Mouse (Mus musculus): Measurements from ENCODE around the gene Sept1. TPM values are rescaled to one million over a fixed set of nuclear protein-coding genes. Genes with fewer than 3 reads are reported as not detected.

The Sept1 gene
- total RNA-seq, 1 experiment = 85.8 TPM

DNA sequence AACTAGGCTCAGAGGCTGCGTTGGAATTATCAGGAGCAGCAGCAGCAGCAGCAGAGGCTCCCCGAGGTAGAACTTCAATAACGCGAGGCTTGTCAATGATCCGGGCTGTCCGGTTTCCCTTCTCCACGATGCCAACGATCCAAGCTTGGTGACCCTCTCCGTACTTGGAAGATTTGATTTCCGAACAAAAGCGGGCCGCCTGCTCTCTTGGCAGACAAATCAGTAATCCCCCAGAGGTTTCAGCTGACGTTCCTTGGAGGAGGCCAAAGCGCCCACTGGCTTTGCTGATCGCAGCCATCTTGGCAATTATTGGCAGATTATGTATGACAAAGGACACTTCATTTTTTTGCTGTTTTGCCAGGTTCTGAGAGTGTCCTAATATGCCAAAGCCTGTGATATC is 39.6 kb upstream of the Sept1 start:
- Histone ChIP-seq H3K27ac (ENCODE audit: insufficient read depth, low read depth, low read length, poor library complexity, severe bottlenecking) (no peak overlapping the region), H3K4me1 (ENCODE audit: control insufficient read depth in 2 of 2, insufficient read depth in 2 of 2, low read length in 2 of 2, poor library complexity in 1 of 2) (no peaks in the 10 kb centered on the region; a peak in 1 of 4 replicates), H3K9me3 (ENCODE audit: control insufficient read depth, insufficient read depth, low read depth, low read length) (no peaks in the 10 kb centered on the region), H3K9ac (ENCODE audit: insufficient read depth, low read depth, low read length, poor library complexity, severe bottlenecking) (peak overlapping the region; percentile 96), H3K36me3 (ENCODE audit: control insufficient read depth, insufficient read depth, low read length, poor library complexity, severe bottlenecking) (peaks cover 11% of the 10 kb centered on the region), H3K4me3 (ENCODE audit: insufficient read depth in 1 of 2, low read depth in 1 of 2, low read length in 2 of 2, poor library complexity in 1 of 2, severe bottlenecking in 1 of 2) (peak overlapping the region; percentile 86 to 93)
- TF ChIP-seq ZNF384 (IDR thresholded peaks at IDR 0.05; ENCODE audit: low read depth, low read length) (no peak), CHD2 (IDR thresholded peaks at IDR 0.05; ENCODE audit: low read depth, low read length) (no peak), MAFK (IDR thresholded peaks at IDR 0.05; ENCODE audit: insufficient read depth, low read depth, low read length) (no peak), ZC3H11A (IDR thresholded peaks at IDR 0.05; ENCODE audit: borderline replicate concordance, low read depth, low read length) (no peak), HCFC1 (IDR thresholded peaks at IDR 0.05; ENCODE audit: borderline replicate concordance, insufficient read depth, low read length) (no peak)
- no peak for DNase-seq (ENCODE audit: low read depth, low spot score)
- in situ Hi-C loops (cut with MboI; ENCODE audit: low sequenced_read_pairs in 2 of 2, unreplicated experiment in 2 of 2) = no loop called here

DNA sequence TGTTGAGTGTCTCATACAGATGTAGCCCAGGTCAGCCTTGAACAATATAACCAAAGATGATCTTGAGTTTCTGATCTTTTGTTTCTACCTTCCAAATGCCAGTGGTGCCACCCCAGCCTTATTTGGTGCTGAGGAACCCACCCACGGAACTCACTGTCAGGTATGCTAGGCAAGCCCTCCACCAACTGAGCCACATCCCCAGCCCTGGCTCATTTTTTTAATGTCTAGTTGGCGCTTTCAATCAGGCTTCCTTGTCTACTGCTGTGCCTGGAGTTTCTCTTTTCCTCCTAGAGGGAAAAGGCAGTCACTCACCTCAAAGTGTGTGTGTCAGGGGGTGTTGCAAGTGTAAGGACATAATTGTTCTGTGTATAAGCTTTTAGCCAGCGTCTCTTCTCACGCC is 38.2 kb upstream of the Sept1 start:
- Histone ChIP-seq H3K27ac (ENCODE audit: insufficient read depth, low read depth, low read length, poor library complexity, severe bottlenecking) (no peak overlapping the region), H3K4me3 (ENCODE audit: insufficient read depth in 1 of 2, low read depth in 1 of 2, low read length in 2 of 2, poor library complexity in 1 of 2, severe bottlenecking in 1 of 2) (no peak overlapping the region), H3K9me3 (ENCODE audit: control insufficient read depth, insufficient read depth, low read depth, low read length) (no peaks in the 10 kb centered on the region), H3K9ac (ENCODE audit: insufficient read depth, low read depth, low read length, poor library complexity, severe bottlenecking) (no peak overlapping the region), H3K4me1 (ENCODE audit: control insufficient read depth in 2 of 2, insufficient read depth in 2 of 2, low read length in 2 of 2, poor library complexity in 1 of 2) (no peaks in the 10 kb centered on the region; a peak in 1 of 4 replicates), H3K36me3 (ENCODE audit: control insufficient read depth, insufficient read depth, low read length, poor library complexity, severe bottlenecking) (peaks cover 11% of the 10 kb centered on the region)
- DNase-seq (ENCODE audit: low read depth, low spot score) = no peak
- in situ Hi-C loops (cut with MboI; ENCODE audit: low sequenced_read_pairs in 2 of 2, unreplicated experiment in 2 of 2) = no loop called here
- TF ChIP-seq MAFK (IDR thresholded peaks at IDR 0.05; ENCODE audit: insufficient read depth, low read depth, low read length) (no peak), HCFC1 (IDR thresholded peaks at IDR 0.05; ENCODE audit: borderline replicate concordance, insufficient read depth, low read length) (no peak), ZC3H11A (IDR thresholded peaks at IDR 0.05; ENCODE audit: borderline replicate concordance, low read depth, low read length) (no peak), CHD2 (IDR thresholded peaks at IDR 0.05; ENCODE audit: low read depth, low read length) (no peak), ZNF384 (IDR thresholded peaks at IDR 0.05; ENCODE audit: low read depth, low read length) (no peak)

DNA sequence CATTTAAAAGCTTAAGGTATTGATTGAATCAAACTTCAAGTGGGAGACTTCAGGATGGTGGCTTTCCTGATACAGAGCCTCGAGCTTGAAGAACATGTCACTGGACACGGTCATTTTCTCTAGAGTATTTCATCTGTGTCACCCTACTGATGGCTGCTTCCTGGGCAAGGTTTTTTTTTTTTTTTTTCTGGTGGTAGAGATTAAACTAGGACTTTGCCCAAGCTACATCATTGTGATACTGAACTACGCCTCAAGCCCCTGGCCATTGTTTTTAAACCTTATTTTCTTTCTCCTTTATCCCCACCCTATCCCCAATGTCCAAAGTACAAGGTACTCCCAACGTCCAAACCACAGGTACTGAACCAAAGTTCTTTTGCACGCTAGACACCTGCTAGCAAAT is 37.7 kb upstream of the Sept1 start:
- TF ChIP-seq ZC3H11A (IDR thresholded peaks at IDR 0.05; ENCODE audit: borderline replicate concordance, low read depth, low read length) (no peak), HCFC1 (IDR thresholded peaks at IDR 0.05; ENCODE audit: borderline replicate concordance, insufficient read depth, low read length) (no peak), ZNF384 (IDR thresholded peaks at IDR 0.05; ENCODE audit: low read depth, low read length) (no peak), CHD2 (IDR thresholded peaks at IDR 0.05; ENCODE audit: low read depth, low read length) (no peak), MAFK (IDR thresholded peaks at IDR 0.05; ENCODE audit: insufficient read depth, low read depth, low read length) (no peak)
- Histone ChIP-seq H3K36me3 (ENCODE audit: control insufficient read depth, insufficient read depth, low read length, poor library complexity, severe bottlenecking) (peaks cover 11% of the 10 kb centered on the region), H3K27ac (ENCODE audit: insufficient read depth, low read depth, low read length, poor library complexity, severe bottlenecking) (no peak overlapping the region), H3K9ac (ENCODE audit: insufficient read depth, low read depth, low read length, poor library complexity, severe bottlenecking) (no peak overlapping the region), H3K4me1 (ENCODE audit: control insufficient read depth in 2 of 2, insufficient read depth in 2 of 2, low read length in 2 of 2, poor library complexity in 1 of 2) (no peaks in the 10 kb centered on the region; a peak in 1 of 4 replicates), H3K4me3 (ENCODE audit: insufficient read depth in 1 of 2, low read depth in 1 of 2, low read length in 2 of 2, poor library complexity in 1 of 2, severe bottlenecking in 1 of 2) (no peak overlapping the region), H3K9me3 (ENCODE audit: control insufficient read depth, insufficient read depth, low read depth, low read length) (no peaks in the 10 kb centered on the region)
- no peak for DNase-seq (ENCODE audit: low read depth, low spot score)
- in situ Hi-C loops (cut with MboI; ENCODE audit: low sequenced_read_pairs in 2 of 2, unreplicated experiment in 2 of 2) = no loop called here

DNA sequence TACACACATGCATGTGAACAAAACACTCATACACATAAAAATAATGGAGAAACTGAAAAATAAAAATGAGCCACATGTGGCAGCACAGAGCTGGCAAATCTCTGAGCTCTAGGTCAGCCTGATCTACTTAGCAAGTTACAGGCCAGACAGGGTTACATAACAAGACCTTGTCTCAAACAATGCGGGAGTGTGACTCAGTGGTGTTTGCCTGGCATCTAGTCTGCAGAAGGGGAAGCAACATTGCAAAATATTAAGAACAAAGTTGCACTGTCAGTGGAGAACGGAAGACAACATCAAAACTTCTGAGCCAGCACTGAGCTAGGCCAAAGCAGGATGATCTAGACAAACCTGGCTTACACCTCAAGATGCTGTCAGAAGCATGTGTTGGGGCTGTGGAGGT is 37.3 kb upstream of the Sept1 start:
- DNase-seq (ENCODE audit: low read depth, low spot score) = no peak
- no peak overlapping the region for H3K27ac ChIP-seq (ENCODE audit: insufficient read depth, low read depth, low read length, poor library complexity, severe bottlenecking)
- H3K9ac ChIP-seq (ENCODE audit: insufficient read depth, low read depth, low read length, poor library complexity, severe bottlenecking) = no peak overlapping the region
- H3K36me3 ChIP-seq (ENCODE audit: control insufficient read depth, insufficient read depth, low read length, poor library complexity, severe bottlenecking) = peaks cover 11% of the 10 kb centered on the region
- TF ChIP-seq MAFK (IDR thresholded peaks at IDR 0.05; ENCODE audit: insufficient read depth, low read depth, low read length) (no peak), CHD2 (IDR thresholded peaks at IDR 0.05; ENCODE audit: low read depth, low read length) (no peak), HCFC1 (IDR thresholded peaks at IDR 0.05; ENCODE audit: borderline replicate concordance, insufficient read depth, low read length) (no peak), ZC3H11A (IDR thresholded peaks at IDR 0.05; ENCODE audit: borderline replicate concordance, low read depth, low read length) (no peak), ZNF384 (IDR thresholded peaks at IDR 0.05; ENCODE audit: low read depth, low read length) (no peak)
- in situ Hi-C loops (cut with MboI; ENCODE audit: low sequenced_read_pairs in 2 of 2, unreplicated experiment in 2 of 2) = no loop called here
- H3K4me1 ChIP-seq (ENCODE audit: control insufficient read depth in 2 of 2, insufficient read depth in 2 of 2, low read length in 2 of 2, poor library complexity in 1 of 2) = no peaks in the 10 kb centered on the region; a peak in 1 of 4 replicates
- H3K9me3 ChIP-seq (ENCODE audit: control insufficient read depth, insufficient read depth, low read depth, low read length) = no peaks in the 10 kb centered on the region
- no peak overlapping the region for H3K4me3 ChIP-seq (ENCODE audit: insufficient read depth in 1 of 2, low read depth in 1 of 2, low read length in 2 of 2, poor library complexity in 1 of 2, severe bottlenecking in 1 of 2)

DNA sequence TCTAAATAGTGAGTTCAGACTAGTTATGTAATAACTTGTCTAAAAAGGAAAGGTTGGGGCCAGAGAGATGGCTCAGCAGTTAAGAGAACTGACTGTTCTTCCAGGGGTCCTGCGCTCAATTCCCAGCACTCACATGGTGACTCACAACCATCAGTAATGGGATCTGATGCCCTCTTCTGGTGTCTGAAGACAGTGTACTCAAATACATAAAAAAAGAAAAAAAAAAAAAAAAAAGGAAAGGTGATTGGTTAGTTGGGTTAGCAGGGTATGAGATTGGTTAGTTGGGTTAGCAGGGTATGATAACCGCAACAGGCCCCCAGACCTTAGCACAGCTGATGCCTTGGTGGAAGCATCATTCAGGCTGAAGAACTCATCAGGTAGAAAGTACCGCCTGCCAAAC is 30.6 kb upstream of the Sept1 start:
- no peak overlapping the region for H3K9ac ChIP-seq (ENCODE audit: insufficient read depth, low read depth, low read length, poor library complexity, severe bottlenecking)
- no peak overlapping the region for H3K4me3 ChIP-seq (ENCODE audit: insufficient read depth in 1 of 2, low read depth in 1 of 2, low read length in 2 of 2, poor library complexity in 1 of 2, severe bottlenecking in 1 of 2)
- peaks cover 5% of the 10 kb centered on the region for H3K36me3 ChIP-seq (ENCODE audit: control insufficient read depth, insufficient read depth, low read length, poor library complexity, severe bottlenecking)
- H3K4me1 ChIP-seq (ENCODE audit: control insufficient read depth in 2 of 2, insufficient read depth in 2 of 2, low read length in 2 of 2, poor library complexity in 1 of 2) = peaks cover 0 to 3% of the 10 kb centered on the region in 2 experiments; a peak in 1 of 4 replicates
- H3K9me3 ChIP-seq (ENCODE audit: control insufficient read depth, insufficient read depth, low read depth, low read length) = no peaks in the 10 kb centered on the region
- in situ Hi-C loops (cut with MboI; ENCODE audit: low sequenced_read_pairs in 2 of 2, unreplicated experiment in 2 of 2) = no loop called here
- no peak overlapping the region for H3K27ac ChIP-seq (ENCODE audit: insufficient read depth, low read depth, low read length, poor library complexity, severe bottlenecking)
- peak; percentile 85 for TF ChIP-seq ZNF384 (IDR thresholded peaks at IDR 0.05; ENCODE audit: low read depth, low read length)
- TF ChIP-seq CHD2 (IDR thresholded peaks at IDR 0.05; ENCODE audit: low read depth, low read length) = no peak
- no peak for TF ChIP-seq ZC3H11A (IDR thresholded peaks at IDR 0.05; ENCODE audit: borderline replicate concordance, low read depth, low read length)
- TF ChIP-seq MAFK (IDR thresholded peaks at IDR 0.05; ENCODE audit: insufficient read depth, low read depth, low read length) = no peak
- no peak for DNase-seq (ENCODE audit: low read depth, low spot score)
